Mouse (Mus musculus) cortical plate, adult 2 months (tissue): ENCODE measurements at regions not wholly inside any gene's neighbourhood (a gene's known extent, or its start where the extent isn't known, plus 50 kb on each side); places are given as distances from the start of the nearest gene placed in this dataset.

Source experiments
- CTCF ChIP-seq: fragments of 200-500 bp; IDR thresholded peaks from 2 replicates; pipeline ENCODE4 v1.5.1; 2011; ENCODE audit warnings: mild to moderate bottlenecking, control low read depth, low read length; ENCODE audit not compliant: insufficient read depth; ENCODE audit errors: extremely low read depth
- POLR2A ChIP-seq: fragments of 200-500 bp; IDR thresholded peaks from 2 replicates; pipeline ENCODE4 v1.6.1; 2011; ENCODE audit warnings: mild to moderate bottlenecking, low read length, control low read depth; ENCODE audit not compliant: insufficient read depth; ENCODE audit errors: extremely low read depth

- TF ChIP-seq POLR2A, result no peak
- TF ChIP-seq CTCF, result no peak
Observed at GRCm38 (mm10) chr3:10917056-10917455, 581.6 kb upstream of the Gm38303 start.
